Mouse (Mus musculus) forebrain, embryonic 15.5 days (tissue): ENCODE results near the gene Tmem178b. TPM values are rescaled to one million over a fixed set of nuclear protein-coding genes. Genes with fewer than 3 reads are reported as not detected.
A peak's percentile ranks its signal among the peaks of the same experiment; 100 is the strongest.

ENCODE experiments used
- ATAC-seq: fragments of 200-750 bp; cut with Nextera tagmentation; replicated peaks from 2 replicates; pipeline ENCODE4 v1.8.0; 2017; ENCODE audit warnings: mild to moderate bottlenecking, moderate TSS enrichment, moderate library complexity
- H3K27ac ChIP-seq: fragments of 300-500 bp; sonication (generic); replicated peaks from 2 replicates; pipeline ENCODE4 v1.5.1; 2015; ENCODE audit warnings: mild to moderate bottlenecking, inconsistent platforms
- H3K27me3 ChIP-seq: fragments of 300-500 bp; sonication (generic); 2 replicates; pipeline ENCODE4 v1.6.1; 2015; ENCODE audit warnings: inconsistent platforms
- H3K36me3 ChIP-seq: fragments of 300-500 bp; sonication (generic); 2 replicates; pipeline ENCODE4 v1.6.1; 2015; ENCODE audit warnings: mild to moderate bottlenecking, inconsistent platforms
- H3K4me1 ChIP-seq: fragments of 300-500 bp; sonication (generic); 2 replicates; pipeline ENCODE4 v1.6.1; 2015; ENCODE audit warnings: inconsistent platforms
- H3K4me2 ChIP-seq: fragments of 300-500 bp; sonication (generic); replicated peaks from 2 replicates; pipeline ENCODE4 v1.6.1; 2015; ENCODE audit warnings: mild to moderate bottlenecking, inconsistent platforms
- H3K4me3 ChIP-seq: fragments of 300-500 bp; sonication (generic); 2 replicates; pipeline ENCODE4 v1.5.1; 2015; ENCODE audit warnings: mild to moderate bottlenecking, inconsistent platforms
- H3K9ac ChIP-seq: fragments of 300-500 bp; sonication (generic); replicated peaks from 2 replicates; pipeline ENCODE4 v1.6.1; 2015; ENCODE audit warnings: mild to moderate bottlenecking, inconsistent platforms
- H3K9me3 ChIP-seq: fragments of 300-500 bp; sonication (generic); 2 replicates; pipeline ENCODE4 v1.6.1; 2016; ENCODE audit warnings: inconsistent platforms
- WGBS: fragments of 180-500 bp; shearing (Covaris S2); methylation state at CpG from one replicate; pipeline ENCODE4 v1.1.7; 2015; ENCODE audit warnings: mixed read lengths; 5-methylcytosine and 5-hydroxymethylcytosine counted together
- polyA plus RNA-seq: library from polyadenylated mRNA; unstranded; fragments of >200 nt; fragmentation: Nextera tagmentation; extraction: Ambion mirVana; gene quantifications from 2 replicates; pipeline ENCODE4 v1.2.1, GENCODE M21; 2015

The Tmem178b gene
- polyA plus RNA-seq, 1 experiment from 2014 or later: 28.6 TPM

GRCm38 (mm10) chr6:39936590-39936989 is 63.5 kb downstream of the Tmem178b start:
- no peaks in the 10 kb centered on the region for H3K27me3 ChIP-seq
- whole genome bisulfite sequencing: 92% methylated on average over 3 of the region's 3 CpGs
- H3K9ac ChIP-seq: no peak overlapping the region
- H3K9me3 ChIP-seq: no peaks in the 10 kb centered on the region
- H3K4me3 ChIP-seq: no peak overlapping the region
- no peaks in the 10 kb centered on the region for H3K36me3 ChIP-seq
- ATAC-seq: no peak
- H3K4me1 ChIP-seq: peaks cover 7% of the 10 kb centered on the region; the same call in 1 of the 2 replicates
- no peak overlapping the region for H3K27ac ChIP-seq
- no peak overlapping the region for H3K4me2 ChIP-seq

GRCm38 (mm10) chr6:39940920-39941319 is 67.8 kb downstream of the Tmem178b start:
- peaks cover 7% of the 10 kb centered on the region; the same call in 1 of the 2 replicates for H3K4me1 ChIP-seq
- 57% methylated on average over 7 of the region's 7 CpGs for WGBS
- no peaks in the 10 kb centered on the region for H3K9me3 ChIP-seq
- H3K9ac ChIP-seq: no peak overlapping the region
- no peaks in the 10 kb centered on the region for H3K36me3 ChIP-seq
- H3K4me3 ChIP-seq: no peak overlapping the region
- no peak for ATAC-seq
- H3K27me3 ChIP-seq: no peaks in the 10 kb centered on the region
- no peak overlapping the region for H3K27ac ChIP-seq
- H3K4me2 ChIP-seq: no peak overlapping the region

- Histone ChIP-seq H3K9me3 (no peaks in the 10 kb centered on the region), H3K4me1 (peaks cover 11% of the 10 kb centered on the region), H3K4me3 (no peak overlapping the region), H3K27me3 (no peaks in the 10 kb centered on the region), H3K36me3 (no peaks in the 10 kb centered on the region), H3K27ac (no peak overlapping the region), H3K4me2 (no peak overlapping the region), H3K9ac (no peak overlapping the region)
- WGBS: 89% methylated on average over 9 of the region's 9 CpGs
- ATAC-seq: no peak
These were observed 71.8 kb downstream of the Tmem178b start for GRCm38 (mm10) chr6:39944854-39945253.

- H3K27ac ChIP-seq: no peak overlapping the region
These were observed 72.8 kb downstream of the Tmem178b start for GRCm38 (mm10) chr6:39945670-39946440.

GRCm38 (mm10) chr6:39946601-39947000 is 73.5 kb downstream of the Tmem178b start:
- ATAC-seq: no peak
- peaks cover 4% of the 10 kb centered on the region; the same call in 1 of the 2 replicates for H3K4me1 ChIP-seq
- H3K27me3 ChIP-seq: no peaks in the 10 kb centered on the region
- no peak overlapping the region for H3K4me2 ChIP-seq
- H3K27ac ChIP-seq: no peak overlapping the region
- no peaks in the 10 kb centered on the region for H3K36me3 ChIP-seq
- WGBS: 61% methylated on average over 4 of the region's 4 CpGs
- no peaks in the 10 kb centered on the region for H3K9me3 ChIP-seq
- H3K9ac ChIP-seq: no peak overlapping the region
- H3K4me3 ChIP-seq: no peak overlapping the region

More at GRCm38 (mm10) chr6:39945670-39946440, 72.8 kb downstream of the Tmem178b start:
- Histone ChIP-seq H3K4me2 (no peak overlapping the region), H3K36me3 (no peaks in the 10 kb centered on the region), H3K27me3 (no peaks in the 10 kb centered on the region), H3K9ac (no peak overlapping the region), H3K9me3 (no peaks in the 10 kb centered on the region), H3K4me3 (no peak overlapping the region), H3K4me1 (peaks cover 8% of the 10 kb centered on the region)
- 61% methylated on average over 5 of the region's 5 CpGs for WGBS
- no peak for ATAC-seq

- H3K27me3 ChIP-seq: no peaks in the 10 kb centered on the region
- H3K9ac ChIP-seq: no peak overlapping the region
- H3K4me3 ChIP-seq: no peak overlapping the region
- no peaks in the 10 kb centered on the region for H3K9me3 ChIP-seq
- 74% methylated on average over 5 of the region's 5 CpGs for WGBS
- no peak overlapping the region for H3K27ac ChIP-seq
- H3K4me2 ChIP-seq: no peak overlapping the region
- 0 out of 2 replicates have a peak, but pooled peaks cover 2% of the 10 kb centered on the region for H3K4me1 ChIP-seq
- no peaks in the 10 kb centered on the region for H3K36me3 ChIP-seq
- no peak for ATAC-seq
These were observed 80.9 kb downstream of the Tmem178b start for GRCm38 (mm10) chr6:39953951-39954350.

GRCm38 (mm10) chr6:39955211-39955610 is 82.1 kb downstream of the Tmem178b start:
- WGBS: 90% methylated on average over 2 of the region's 2 CpGs
- Histone ChIP-seq H3K36me3 (no peaks in the 10 kb centered on the region), H3K4me2 (no peak overlapping the region), H3K27ac (no peak overlapping the region), H3K4me3 (no peak overlapping the region), H3K27me3 (no peaks in the 10 kb centered on the region), H3K9ac (no peak overlapping the region), H3K4me1 (0 out of 2 replicates have a peak, but pooled peaks cover 2% of the 10 kb centered on the region), H3K9me3 (no peaks in the 10 kb centered on the region)
- ATAC-seq: no peak

- H3K9me3 ChIP-seq: no peaks in the 10 kb centered on the region
- H3K4me1 ChIP-seq: peaks cover 14% of the 10 kb centered on the region
- H3K9ac ChIP-seq: no peak overlapping the region
- H3K27me3 ChIP-seq: no peaks in the 10 kb centered on the region
- ATAC-seq: no peak
- no peak overlapping the region for H3K27ac ChIP-seq
- no peak overlapping the region for H3K4me3 ChIP-seq
- no peak overlapping the region for H3K4me2 ChIP-seq
- H3K36me3 ChIP-seq: no peaks in the 10 kb centered on the region
- 49% methylated on average over 4 of the region's 4 CpGs for WGBS
These were observed 91.5 kb downstream of the Tmem178b start for GRCm38 (mm10) chr6:39964606-39965005.

- Histone ChIP-seq H3K4me3 (no peak overlapping the region), H3K36me3 (no peaks in the 10 kb centered on the region), H3K4me2 (no peak overlapping the region), H3K9ac (no peak overlapping the region), H3K27ac (no peak overlapping the region), H3K4me1 (peaks cover 2% of the 10 kb centered on the region; the same call in 1 of the 2 replicates), H3K9me3 (no peaks in the 10 kb centered on the region), H3K27me3 (no peaks in the 10 kb centered on the region)
- ATAC-seq: no peak
These were observed 97.2 kb downstream of the Tmem178b start for GRCm38 (mm10) chr6:39970281-39970680.

- 0 out of 2 replicates have a peak, but pooled peaks have one; percentile 16 for ATAC-seq
- Histone ChIP-seq H3K4me2 (no peak overlapping the region), H3K9me3 (no peaks in the 10 kb centered on the region), H3K27me3 (no peaks in the 10 kb centered on the region), H3K9ac (no peak overlapping the region), H3K4me1 (0 out of 2 replicates have a peak, but pooled peaks cover 6% of the 10 kb centered on the region), H3K27ac (no peak overlapping the region), H3K36me3 (no peaks in the 10 kb centered on the region), H3K4me3 (no peak overlapping the region)
- WGBS: 62% methylated on average over 4 of the region's 4 CpGs
These were observed 105.9 kb downstream of the Tmem178b start for GRCm38 (mm10) chr6:39978942-39979341.

GRCm38 (mm10) chr6:39990772-39991171 is 117.7 kb downstream of the Tmem178b start:
- 63% methylated on average over 4 of the region's 4 CpGs for WGBS
- ATAC-seq: no peak

GRCm38 (mm10) chr6:39991922-39992321 is 118.9 kb downstream of the Tmem178b start:
- Histone ChIP-seq H3K27me3 (no peaks in the 10 kb centered on the region), H3K4me2 (no peak overlapping the region), H3K9me3 (no peaks in the 10 kb centered on the region), H3K9ac (no peak overlapping the region), H3K36me3 (no peaks in the 10 kb centered on the region), H3K4me3 (no peak overlapping the region), H3K27ac (no peak overlapping the region), H3K4me1 (no peaks in the 10 kb centered on the region)
- WGBS: 73% methylated on average over 6 of the region's 6 CpGs
- ATAC-seq: no peak

More at GRCm38 (mm10) chr6:39990772-39991171, 117.7 kb downstream of the Tmem178b start:
- Histone ChIP-seq H3K4me1 (no peaks in the 10 kb centered on the region), H3K36me3 (no peaks in the 10 kb centered on the region), H3K27me3 (no peaks in the 10 kb centered on the region), H3K4me2 (no peak overlapping the region), H3K9ac (no peak overlapping the region), H3K9me3 (no peaks in the 10 kb centered on the region), H3K27ac (no peak overlapping the region), H3K4me3 (no peak overlapping the region)
